Mouse (Mus musculus) intestine, embryonic 16.5 days (tissue): Measurements from ENCODE around the gene Wdpcp. TPM values are rescaled to one million over a fixed set of nuclear protein-coding genes. Genes with fewer than 3 reads are reported as not detected.

ENCODE experiments used
- ATAC-seq: fragments of 200-750 bp; cut with Nextera tagmentation; 2 replicates; pipeline ENCODE4 v1.8.0; 2017; ENCODE audit warnings: moderate TSS enrichment, moderate library complexity
- H3K27ac ChIP-seq: fragments of 300-500 bp; sonication (generic); 2 replicates; pipeline ENCODE4 v1.5.1; 2014; ENCODE audit warnings: mild to moderate bottlenecking, low read length
- H3K27me3 ChIP-seq: fragments of 300-500 bp; sonication (generic); replicated peaks from 2 replicates; pipeline ENCODE4 v1.6.1; 2014; ENCODE audit warnings: low read length, control low read depth, mixed read lengths; ENCODE audit not compliant: control insufficient read depth, insufficient read depth
- H3K36me3 ChIP-seq: fragments of 300-500 bp; sonication (generic); 2 replicates; pipeline ENCODE4 v1.6.1; 2014; ENCODE audit warnings: low read length, control low read depth; ENCODE audit not compliant: control insufficient read depth, insufficient read depth
- H3K4me1 ChIP-seq: fragments of 300-500 bp; sonication (generic); 2 replicates; pipeline ENCODE4 v1.6.1; 2014; ENCODE audit warnings: low read length, control low read depth, mixed read lengths; ENCODE audit not compliant: control insufficient read depth, insufficient read depth
- H3K4me2 ChIP-seq: fragments of 300-500 bp; sonication (generic); 2 replicates; pipeline ENCODE4 v1.6.1; 2014; ENCODE audit warnings: low read depth, low read length, control low read depth
- H3K4me3 ChIP-seq: fragments of 300-500 bp; sonication (generic); 2 replicates; pipeline ENCODE4 v1.5.1; 2014; ENCODE audit warnings: mild to moderate bottlenecking, low read length
- H3K9ac ChIP-seq: fragments of 300-500 bp; sonication (generic); 2 replicates; pipeline ENCODE4 v1.6.1; 2014; ENCODE audit warnings: low read depth, low read length
- H3K9me3 ChIP-seq: fragments of 300-500 bp; sonication (generic); 2 replicates; pipeline ENCODE4 v1.6.1; 2016; ENCODE audit warnings: low read length, control low read depth; ENCODE audit not compliant: control insufficient read depth
- WGBS: fragments of 180-500 bp; shearing (Covaris S2); extraction: QIAGEN DNeasy Blood & Tissue Kit; methylation state at CpG from one replicate; pipeline ENCODE4 v1.1.7; 2014; 5-methylcytosine and 5-hydroxymethylcytosine counted together
- polyA plus RNA-seq: library from polyadenylated mRNA; unstranded; fragments of >200 nt; fragmentation: Nextera tagmentation; extraction: Ambion mirVana; gene quantifications from 2 replicates; pipeline ENCODE4 v1.2.1, GENCODE M21; 2015

Wdpcp gene
- polyA plus RNA-seq, 1 experiment from 2014 or later: 5.7 TPM

- no peaks in the 10 kb centered on the region for H3K9me3 ChIP-seq
- no peak overlapping the region for H3K27ac ChIP-seq
- 75% methylated on average over 8 of the region's 9 CpGs for WGBS
Observed at GRCm38 (mm10) chr11:21634171-21634907, 62.3 kb downstream of the Wdpcp start.

GRCm38 (mm10) chr11:21638341-21638740 is 66.3 kb downstream of the Wdpcp start:
- Histone ChIP-seq H3K4me2 (no peak overlapping the region), H3K9me3 (no peaks in the 10 kb centered on the region), H3K27me3 (no peaks in the 10 kb centered on the region), H3K4me3 (no peak overlapping the region), H3K36me3 (no peaks in the 10 kb centered on the region), H3K9ac (no peak overlapping the region), H3K27ac (no peak overlapping the region), H3K4me1 (no peaks in the 10 kb centered on the region)
- ATAC-seq: no peak
- WGBS: 33% methylated on average over 5 of the region's 5 CpGs

More at GRCm38 (mm10) chr11:21634171-21634907, 62.3 kb downstream of the Wdpcp start:
- ATAC-seq: no peak
- H3K36me3 ChIP-seq: no peaks in the 10 kb centered on the region
- H3K4me3 ChIP-seq: no peak overlapping the region
- H3K4me2 ChIP-seq: no peak overlapping the region
- H3K9ac ChIP-seq: no peak overlapping the region
- H3K27me3 ChIP-seq: no peaks in the 10 kb centered on the region
- H3K4me1 ChIP-seq: no peaks in the 10 kb centered on the region

- H3K36me3 ChIP-seq: no peaks in the 10 kb centered on the region
- no peak overlapping the region for H3K9ac ChIP-seq
- no peaks in the 10 kb centered on the region for H3K9me3 ChIP-seq
- H3K4me3 ChIP-seq: no peak overlapping the region
- no peak overlapping the region for H3K27ac ChIP-seq
- H3K27me3 ChIP-seq: no peaks in the 10 kb centered on the region
- WGBS: 46% methylated on average over 2 of the region's 2 CpGs
- no peak for ATAC-seq
- H3K4me2 ChIP-seq: no peak overlapping the region
- H3K4me1 ChIP-seq: no peaks in the 10 kb centered on the region
Observed at GRCm38 (mm10) chr11:21639534-21639933, 67.5 kb downstream of the Wdpcp start.

- WGBS: 56% methylated on average over 4 of the region's 4 CpGs
- no peak for ATAC-seq
- no peak overlapping the region for H3K9ac ChIP-seq
- no peak overlapping the region for H3K4me2 ChIP-seq
- H3K36me3 ChIP-seq: no peaks in the 10 kb centered on the region
- no peaks in the 10 kb centered on the region for H3K4me1 ChIP-seq
- no peak overlapping the region for H3K4me3 ChIP-seq
- no peaks in the 10 kb centered on the region for H3K27me3 ChIP-seq
- no peaks in the 10 kb centered on the region for H3K9me3 ChIP-seq
- no peak overlapping the region for H3K27ac ChIP-seq
Observed at GRCm38 (mm10) chr11:21644231-21644630, 72.2 kb downstream of the Wdpcp start.

DNA sequence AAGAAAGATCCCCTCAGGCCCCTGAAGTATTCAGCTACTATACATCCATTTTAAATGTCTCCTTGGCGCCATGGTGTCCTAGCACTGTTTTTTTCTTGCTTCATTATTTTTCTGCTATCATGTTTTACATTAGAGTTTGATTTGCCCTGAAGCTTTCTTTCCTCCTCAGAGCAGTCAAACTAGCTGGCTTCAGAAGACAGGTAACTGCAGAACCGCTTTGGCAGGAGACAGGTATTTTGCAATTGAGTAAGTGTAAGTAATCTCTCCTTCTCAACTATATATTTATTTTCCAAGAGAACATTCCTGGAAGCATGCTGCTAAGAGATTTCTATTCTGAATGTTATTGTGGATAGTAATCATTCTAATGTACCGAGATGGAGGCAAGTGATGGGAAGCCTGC is 74.1 kb downstream of the Wdpcp start:
- Histone ChIP-seq H3K27ac (no peak overlapping the region), H3K36me3 (no peaks in the 10 kb centered on the region), H3K4me2 (no peak overlapping the region), H3K9me3 (no peaks in the 10 kb centered on the region), H3K4me1 (no peaks in the 10 kb centered on the region), H3K27me3 (no peaks in the 10 kb centered on the region), H3K9ac (no peak overlapping the region), H3K4me3 (no peak overlapping the region)
- 82% methylated on average over 3 of the region's 3 CpGs for WGBS
- no peak for ATAC-seq

DNA sequence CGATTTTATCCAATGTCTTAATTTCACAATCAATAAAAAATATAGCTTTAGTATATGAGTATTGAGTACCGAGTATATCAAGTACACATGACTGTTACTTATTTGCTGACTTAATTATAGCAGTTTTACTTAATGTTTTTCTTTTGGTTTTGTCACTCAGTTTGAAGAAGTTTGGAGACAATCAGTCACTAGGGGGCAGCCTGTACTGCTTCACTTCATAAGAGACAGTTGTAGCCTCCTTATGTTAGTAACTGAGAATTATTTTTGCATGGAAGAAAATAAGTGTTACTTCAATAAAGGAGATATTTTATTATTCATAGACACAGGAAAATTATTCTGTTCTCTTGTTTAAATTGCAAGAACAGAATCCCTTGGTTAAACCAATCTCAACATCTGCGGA is 87.0 kb downstream of the Wdpcp start:
- no peaks in the 10 kb centered on the region for H3K27me3 ChIP-seq
- H3K9ac ChIP-seq: no peak overlapping the region
- H3K4me1 ChIP-seq: no peaks in the 10 kb centered on the region
- no peak for ATAC-seq
- no peak overlapping the region for H3K4me2 ChIP-seq
- H3K36me3 ChIP-seq: no peaks in the 10 kb centered on the region
- no peak overlapping the region for H3K27ac ChIP-seq
- H3K9me3 ChIP-seq: no peaks in the 10 kb centered on the region
- WGBS: 67% methylated on average over 3 of the region's 3 CpGs
- H3K4me3 ChIP-seq: no peak overlapping the region

DNA sequence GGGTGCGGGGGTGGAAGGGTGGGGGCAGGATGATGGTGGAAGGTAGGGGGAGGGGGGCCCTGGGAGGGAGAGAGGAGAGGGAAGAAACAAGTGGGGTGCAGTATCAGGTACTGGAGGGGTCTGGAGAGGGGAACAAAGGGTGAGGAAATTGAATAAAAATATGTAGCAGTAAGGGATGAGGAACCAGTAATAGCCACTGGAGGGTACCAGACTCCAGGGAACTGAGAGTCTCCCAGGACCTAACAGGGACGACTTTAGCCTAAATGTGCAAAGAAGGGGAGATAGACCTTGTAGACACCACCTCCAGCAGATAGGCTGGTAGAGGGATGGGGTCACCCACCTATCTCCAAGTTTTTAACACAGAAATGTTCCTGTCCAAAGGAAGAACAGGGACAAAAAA is 105.0 kb downstream of the Wdpcp start:
- H3K4me2 ChIP-seq: no peak overlapping the region

DNA sequence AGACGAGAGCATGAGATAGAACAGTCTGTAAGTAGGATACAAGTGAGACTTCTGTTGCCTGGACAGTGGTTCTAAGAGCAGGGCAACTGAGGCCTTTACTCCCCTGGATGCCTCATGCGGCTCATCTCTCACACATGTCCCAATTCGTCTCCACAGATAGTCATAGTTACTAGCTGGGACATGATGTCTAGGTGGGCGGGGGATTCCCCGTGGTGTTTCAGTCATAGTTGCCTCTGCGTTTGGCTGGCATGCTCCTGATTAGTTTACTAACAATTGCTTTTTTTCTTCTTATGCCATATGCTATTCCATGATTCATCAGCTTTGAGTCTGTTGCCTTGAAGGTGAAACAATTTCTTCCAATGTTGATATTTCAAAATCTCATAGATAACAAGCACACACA is 116.4 kb downstream of the Wdpcp start:
- no peak for ATAC-seq
- H3K4me2 ChIP-seq: no peak overlapping the region
- H3K4me1 ChIP-seq: no peaks in the 10 kb centered on the region
- 82% methylated on average over 6 of the region's 6 CpGs for WGBS
- H3K4me3 ChIP-seq: no peak overlapping the region
- H3K27me3 ChIP-seq: no peaks in the 10 kb centered on the region
- no peak overlapping the region for H3K27ac ChIP-seq
- H3K36me3 ChIP-seq: no peaks in the 10 kb centered on the region
- no peak overlapping the region for H3K9ac ChIP-seq
- H3K9me3 ChIP-seq: no peaks in the 10 kb centered on the region

More for the DNA sequence above, 105.0 kb downstream of the Wdpcp start:
- WGBS: 65% methylated on average over 2 of the region's 2 CpGs
- Histone ChIP-seq H3K27me3 (no peaks in the 10 kb centered on the region), H3K9ac (no peak overlapping the region), H3K4me1 (no peaks in the 10 kb centered on the region), H3K9me3 (no peaks in the 10 kb centered on the region), H3K36me3 (no peaks in the 10 kb centered on the region), H3K4me3 (no peak overlapping the region), H3K27ac (no peak overlapping the region)
- no peak for ATAC-seq

- no peak overlapping the region for H3K9ac ChIP-seq
- H3K27ac ChIP-seq: no peak overlapping the region
- H3K9me3 ChIP-seq: no peaks in the 10 kb centered on the region
- 79% methylated on average over 2 of the region's 2 CpGs for WGBS
- no peaks in the 10 kb centered on the region for H3K27me3 ChIP-seq
- no peak overlapping the region for H3K4me2 ChIP-seq
- ATAC-seq: no peak
- no peak overlapping the region for H3K4me3 ChIP-seq
- no peaks in the 10 kb centered on the region for H3K4me1 ChIP-seq
- no peaks in the 10 kb centered on the region for H3K36me3 ChIP-seq
Observed at GRCm38 (mm10) chr11:21690730-21691129, 118.7 kb downstream of the Wdpcp start.

DNA sequence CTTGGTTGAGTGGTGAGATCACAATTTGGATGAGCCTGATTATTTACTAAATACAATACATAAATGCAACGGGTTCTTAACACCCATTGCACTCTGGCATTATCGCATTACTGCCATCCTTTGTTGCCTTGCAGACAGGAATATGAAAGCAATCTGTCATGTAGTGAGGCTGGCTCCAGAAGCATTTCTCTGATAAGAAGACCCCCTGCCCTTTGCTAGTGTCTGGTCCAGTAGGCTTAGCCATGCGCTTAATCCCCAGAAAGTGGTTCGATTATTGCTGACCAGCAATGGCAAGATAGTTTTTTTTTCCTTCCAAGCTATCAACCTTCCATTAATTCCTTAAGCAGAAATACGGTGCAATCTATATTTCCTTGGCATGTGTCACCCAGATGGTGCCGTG is 122.1 kb downstream of the Wdpcp start:
- Histone ChIP-seq H3K9me3 (no peaks in the 10 kb centered on the region), H3K36me3 (no peaks in the 10 kb centered on the region), H3K27ac (no peak overlapping the region), H3K27me3 (no peaks in the 10 kb centered on the region), H3K9ac (no peak overlapping the region), H3K4me1 (no peaks in the 10 kb centered on the region), H3K4me3 (no peak overlapping the region), H3K4me2 (no peak overlapping the region)
- WGBS: 80% methylated on average over 6 of the region's 6 CpGs
- ATAC-seq: no peak
